Mouse (Mus musculus) midbrain, embryonic 16.5 days (tissue): ENCODE measurements around the gene Fgfr2. TPM values are rescaled to one million over a fixed set of nuclear protein-coding genes. Genes with fewer than 3 reads are reported as not detected.

Experiments
- ATAC-seq: fragments of 200-750 bp; cut with Nextera tagmentation; 2 replicates; pipeline ENCODE4 v1.8.0; 2017; ENCODE audit warnings: moderate TSS enrichment
- H3K27ac ChIP-seq: fragments of 300-500 bp; sonication (generic); 2 replicates; pipeline ENCODE4 v1.5.1; 2014; ENCODE audit warnings: mild to moderate bottlenecking, low read length, mixed read lengths
- H3K27me3 ChIP-seq: fragments of 300-500 bp; sonication (generic); 2 replicates; pipeline ENCODE4 v1.6.1; 2014; ENCODE audit warnings: low read depth, low read length, mixed read lengths; ENCODE audit not compliant: control insufficient read depth, insufficient read depth
- H3K36me3 ChIP-seq: fragments of 300-500 bp; sonication (generic); 2 replicates; pipeline ENCODE4 v1.6.1; 2014; ENCODE audit warnings: mild to moderate bottlenecking, low read length, moderate library complexity, mixed read lengths; ENCODE audit not compliant: control insufficient read depth, insufficient read depth
- H3K4me1 ChIP-seq: fragments of 300-500 bp; sonication (generic); 2 replicates; pipeline ENCODE4 v1.6.1; 2014; ENCODE audit warnings: mild to moderate bottlenecking, low read length, mixed read lengths; ENCODE audit not compliant: control insufficient read depth, insufficient read depth
- H3K4me2 ChIP-seq: fragments of 300-500 bp; sonication (generic); 2 replicates; pipeline ENCODE4 v1.6.1; 2014; ENCODE audit warnings: mild to moderate bottlenecking, low read length, mixed read lengths
- H3K4me3 ChIP-seq: fragments of 300-500 bp; sonication (generic); 2 replicates; pipeline ENCODE4 v1.5.1; 2014; ENCODE audit warnings: low read depth, mild to moderate bottlenecking, low read length, moderate library complexity, mixed read lengths
- H3K9ac ChIP-seq: fragments of 300-500 bp; sonication (generic); 2 replicates; pipeline ENCODE4 v1.6.1; 2014; ENCODE audit warnings: low read depth, low read length, mixed read lengths
- H3K9me3 ChIP-seq: fragments of 300-500 bp; sonication (generic); replicated peaks from 2 replicates; pipeline ENCODE4 v1.6.1; 2014; ENCODE audit warnings: mild to moderate bottlenecking, low read length, mixed read lengths; ENCODE audit not compliant: control insufficient read depth, poor library complexity, severe bottlenecking
- whole genome bisulfite sequencing: fragments of 180-500 bp; shearing (Covaris S2); extraction: QIAGEN DNeasy Blood & Tissue Kit; methylation state at CpG from one replicate; pipeline ENCODE4 v1.1.7; 2014; 5-methylcytosine and 5-hydroxymethylcytosine counted together
- polyA plus RNA-seq: library from polyadenylated mRNA; unstranded; fragments of >200 nt; fragmentation: Nextera tagmentation; extraction: Ambion mirVana; gene quantifications from 2 replicates; pipeline ENCODE4 v1.2.1, GENCODE M21; 2015

Gene Fgfr2
- polyA plus RNA-seq, 1 experiment from 2014 or later = 23.8 TPM

GRCm38 (mm10) chr7:132641606-132642005 is 481.5 kb downstream of the Fgfr2 start:
- no peaks in the 10 kb centered on the region for H3K27me3 ChIP-seq
- 100% methylated on average over 1 of the region's 1 CpGs for WGBS
- no peak overlapping the region for H3K27ac ChIP-seq
- H3K36me3 ChIP-seq = no peaks in the 10 kb centered on the region
- no peak overlapping the region for H3K4me2 ChIP-seq
- ATAC-seq = no peak
- H3K9ac ChIP-seq = no peak overlapping the region
- no peaks in the 10 kb centered on the region for H3K4me1 ChIP-seq
- H3K4me3 ChIP-seq = no peak overlapping the region
- H3K9me3 ChIP-seq = no peaks in the 10 kb centered on the region

GRCm38 (mm10) chr7:132640946-132641345 is 482.2 kb downstream of the Fgfr2 start:
- H3K4me2 ChIP-seq = no peak overlapping the region
- H3K27ac ChIP-seq = no peak overlapping the region
- no peak for ATAC-seq
- H3K4me1 ChIP-seq = no peaks in the 10 kb centered on the region
- H3K36me3 ChIP-seq = no peaks in the 10 kb centered on the region
- WGBS = 45% methylated on average over 9 of the region's 9 CpGs
- H3K9ac ChIP-seq = no peak overlapping the region
- H3K27me3 ChIP-seq = no peaks in the 10 kb centered on the region
- H3K9me3 ChIP-seq = no peaks in the 10 kb centered on the region
- H3K4me3 ChIP-seq = no peak overlapping the region

- H3K4me2 ChIP-seq = no peak overlapping the region
- no peaks in the 10 kb centered on the region for H3K9me3 ChIP-seq
- 55% methylated on average over 12 of the region's 12 CpGs for WGBS
- H3K27me3 ChIP-seq = no peaks in the 10 kb centered on the region; the same call in 1 of the 2 replicates
- no peaks in the 10 kb centered on the region for H3K36me3 ChIP-seq
- peak; percentile 64; the same call in 1 of the 2 replicates for ATAC-seq
- H3K9ac ChIP-seq = no peak overlapping the region
- H3K27ac ChIP-seq = no peak overlapping the region
- H3K4me3 ChIP-seq = no peak overlapping the region
- no peaks in the 10 kb centered on the region for H3K4me1 ChIP-seq
Observed at GRCm38 (mm10) chr7:132638446-132639087, 484.6 kb downstream of the Fgfr2 start.

- Histone ChIP-seq H3K27ac (no peak overlapping the region), H3K4me2 (no peak overlapping the region), H3K9ac (no peak overlapping the region), H3K4me3 (no peak overlapping the region), H3K27me3 (no peaks in the 10 kb centered on the region; the same call in 1 of the 2 replicates), H3K36me3 (no peaks in the 10 kb centered on the region), H3K4me1 (no peaks in the 10 kb centered on the region), H3K9me3 (no peaks in the 10 kb centered on the region)
- no peak for ATAC-seq
- WGBS = 20% methylated on average over 12 of the region's 12 CpGs
Observed at GRCm38 (mm10) chr7:132637292-132637691, 485.9 kb downstream of the Fgfr2 start.

DNA sequence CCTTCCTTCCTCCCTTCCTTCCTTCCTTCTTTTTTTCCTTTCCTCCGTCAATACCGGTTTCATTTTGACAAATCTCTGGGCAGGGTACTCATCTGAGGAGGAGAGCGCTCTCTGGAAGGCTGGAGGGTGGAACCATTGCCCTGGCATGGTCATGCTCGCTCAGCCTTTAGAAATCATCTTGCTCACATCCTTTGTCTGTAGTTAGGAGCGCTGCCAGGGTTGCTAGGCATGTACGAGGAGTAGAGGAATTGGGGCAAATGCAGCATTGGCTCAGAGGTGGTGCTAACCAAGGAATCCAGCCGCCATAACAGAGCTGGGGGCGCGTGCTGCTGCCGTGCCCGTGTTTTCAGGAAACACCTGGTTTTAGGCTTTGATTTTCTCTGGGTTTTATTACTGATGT is 491.8 kb downstream of the Fgfr2 start:
- 64% methylated on average over 11 of the region's 11 CpGs for WGBS
- Histone ChIP-seq H3K4me2 (no peak overlapping the region), H3K9me3 (no peaks in the 10 kb centered on the region), H3K27ac (0 out of 2 replicates have a peak overlapping the region, but pooled peaks have one; percentile 9), H3K36me3 (no peaks in the 10 kb centered on the region), H3K27me3 (no peaks in the 10 kb centered on the region; the same call in 1 of the 2 replicates), H3K4me1 (0 out of 2 replicates have a peak, but pooled peaks cover 2% of the 10 kb centered on the region), H3K9ac (no peak overlapping the region), H3K4me3 (no peak overlapping the region)
- no peak; the same call in 1 of the 2 replicates for ATAC-seq

GRCm38 (mm10) chr7:132627448-132627847 is 495.7 kb downstream of the Fgfr2 start:
- H3K9me3 ChIP-seq = no peaks in the 10 kb centered on the region
- 0 out of 2 replicates have a peak, but pooled peaks cover 2% of the 10 kb centered on the region for H3K4me1 ChIP-seq
- H3K4me2 ChIP-seq = no peak overlapping the region
- H3K27ac ChIP-seq = no peak overlapping the region
- 94% methylated on average over 3 of the region's 3 CpGs for WGBS
- H3K27me3 ChIP-seq = no peaks in the 10 kb centered on the region
- H3K9ac ChIP-seq = no peak overlapping the region
- no peak overlapping the region for H3K4me3 ChIP-seq
- no peak for ATAC-seq
- H3K36me3 ChIP-seq = no peaks in the 10 kb centered on the region

DNA sequence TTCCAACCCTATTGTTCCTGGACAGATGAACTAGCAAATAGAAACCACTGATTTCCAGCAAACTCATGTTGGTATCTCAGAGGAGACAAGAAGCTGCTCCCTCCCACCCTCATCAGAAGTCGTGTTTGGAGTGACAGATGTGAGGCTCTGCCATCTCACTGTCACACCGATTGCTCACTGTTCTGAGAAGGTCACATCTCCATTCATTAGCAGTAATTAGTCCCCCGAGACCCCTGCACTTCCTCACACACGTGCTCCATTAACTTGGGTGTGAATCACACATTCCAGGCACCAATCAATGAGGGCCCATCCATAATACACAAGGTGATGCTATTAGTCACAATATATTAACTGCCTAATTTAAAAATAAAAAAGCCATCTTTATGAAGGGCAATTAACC is 497.0 kb downstream of the Fgfr2 start:
- Histone ChIP-seq H3K27me3 (no peaks in the 10 kb centered on the region), H3K4me2 (no peak overlapping the region), H3K9me3 (no peaks in the 10 kb centered on the region), H3K4me1 (0 out of 2 replicates have a peak, but pooled peaks cover 2% of the 10 kb centered on the region), H3K9ac (no peak overlapping the region), H3K27ac (no peak overlapping the region), H3K36me3 (no peaks in the 10 kb centered on the region), H3K4me3 (no peak overlapping the region)
- WGBS = 48% methylated on average over 4 of the region's 4 CpGs
- ATAC-seq = no peak

DNA sequence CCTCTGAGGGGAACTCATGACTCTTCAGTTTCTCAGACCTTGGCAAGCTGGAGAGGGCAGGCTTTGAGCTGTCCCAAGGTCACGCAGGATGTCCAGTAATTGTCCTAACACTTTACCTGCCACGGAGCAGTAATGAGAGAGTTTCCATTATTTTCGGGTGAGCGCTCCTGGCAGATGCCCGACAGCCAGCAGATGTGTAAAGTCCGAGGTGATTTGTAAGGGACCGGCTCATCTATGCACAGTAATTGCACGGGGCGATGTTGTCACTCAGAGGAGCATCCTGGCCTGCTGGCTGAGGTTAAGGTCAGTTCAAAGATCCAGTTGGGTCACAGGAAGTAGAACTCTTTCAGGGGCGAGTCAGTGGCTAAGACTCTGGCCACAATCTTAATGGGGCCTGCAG is 499.0 kb downstream of the Fgfr2 start:
- no peak overlapping the region for H3K4me2 ChIP-seq
- no peaks in the 10 kb centered on the region for H3K9me3 ChIP-seq
- ATAC-seq = no peak
- H3K27ac ChIP-seq = no peak overlapping the region
- no peak overlapping the region for H3K9ac ChIP-seq
- H3K4me1 ChIP-seq = no peaks in the 10 kb centered on the region
- no peaks in the 10 kb centered on the region for H3K27me3 ChIP-seq
- no peak overlapping the region for H3K4me3 ChIP-seq
- no peaks in the 10 kb centered on the region for H3K36me3 ChIP-seq
- WGBS = 81% methylated on average over 10 of the region's 10 CpGs

DNA sequence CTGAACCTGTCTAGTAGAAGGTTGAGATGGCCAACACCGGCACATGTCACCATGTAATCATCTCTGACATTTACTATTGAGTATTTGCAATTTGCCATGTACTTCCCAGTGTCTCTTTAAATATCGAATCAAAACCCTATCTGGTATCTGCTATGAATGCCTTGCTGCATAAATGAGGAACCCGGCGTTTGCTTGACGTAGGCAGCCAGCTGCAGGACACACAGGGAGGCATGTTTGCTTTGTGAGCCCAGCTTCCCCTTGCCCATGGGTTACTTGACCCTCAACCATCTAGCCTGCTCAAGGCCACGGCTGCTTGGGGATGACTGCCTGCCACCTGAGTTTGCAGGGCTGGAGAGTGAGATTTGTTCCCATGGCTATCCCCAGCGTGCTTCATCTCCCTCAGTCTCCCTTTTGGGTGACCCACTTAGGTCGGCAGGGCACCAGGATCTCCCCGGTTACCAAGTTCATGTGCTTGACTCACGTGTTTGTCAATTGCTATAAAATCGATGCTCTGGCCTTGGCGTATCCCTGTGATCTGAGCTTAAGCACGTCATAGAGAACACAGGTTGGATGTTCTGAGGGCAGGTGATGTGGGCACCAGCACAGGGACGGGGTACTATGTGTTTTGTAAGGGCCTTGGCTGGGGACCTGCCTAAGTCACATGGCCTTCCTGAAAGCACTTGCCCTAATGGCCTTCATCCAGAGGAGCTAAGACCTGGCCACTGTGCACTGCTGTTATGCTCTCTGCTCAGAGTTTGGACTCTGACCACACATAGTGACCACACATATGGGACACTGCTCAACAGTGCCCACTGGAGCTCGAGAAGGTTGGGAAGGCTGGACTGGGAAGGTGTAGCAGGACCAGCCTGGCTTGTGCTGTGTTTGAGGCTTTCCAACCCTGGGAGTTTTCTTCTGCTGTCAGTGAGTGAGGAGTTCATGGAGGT is 502.9 kb downstream of the Fgfr2 start:
- H3K36me3 ChIP-seq = no peaks in the 10 kb centered on the region
- no peak overlapping the region for H3K27ac ChIP-seq
- WGBS = 89% methylated on average over 15 of the region's 15 CpGs
- H3K4me2 ChIP-seq = no peak overlapping the region
- no peak overlapping the region for H3K4me3 ChIP-seq
- ATAC-seq = no peak
- H3K4me1 ChIP-seq = no peaks in the 10 kb centered on the region
- H3K9ac ChIP-seq = no peak overlapping the region
- H3K9me3 ChIP-seq = no peaks in the 10 kb centered on the region
- no peaks in the 10 kb centered on the region for H3K27me3 ChIP-seq
